Mouse (Mus musculus): ENCODE measurements around the gene Cdh22. TPM values are rescaled to one million over a fixed set of nuclear protein-coding genes. Genes with fewer than 3 reads are reported as not detected.

Cdh22 gene
- 0.67 and 0.88 TPM in 2 replicates for polyA plus RNA-seq (2015; fragmentation: Nextera tagmentation; extraction: Ambion mirVana)

- Histone ChIP-seq H3K36me3 (ENCODE audit: control insufficient read depth, insufficient read depth, low read length) (no peaks in the 10 kb centered on the region), H3K4me2 (ENCODE audit: low read depth, low read length) (peak within 1 kb of the TSS; percentile 80), H3K27ac (ENCODE audit: low read length) (no peak within 1 kb of the TSS), H3K4me1 (replicated peaks; ENCODE audit: control insufficient read depth, insufficient read depth, low read length) (peaks cover 14% of the 10 kb centered on the region), H3K4me3 (ENCODE audit: low read length) (peak within 1 kb of the TSS; percentile 53), H3K27me3 (ENCODE audit: control insufficient read depth, insufficient read depth, low read depth, low read length) (peaks cover 84% of the 10 kb centered on the region), H3K9me3 (ENCODE audit: control insufficient read depth, low read length) (no peaks in the 10 kb centered on the region), H3K9ac (ENCODE audit: low read length) (peak within 1 kb of the TSS; percentile 67)
- WGBS, result under 1% methylated on average over 24 of the region's 60 CpGs
- ATAC-seq (ENCODE audit: low read depth), result peak; percentile 83
These were observed at the start of gene Cdh22 for GRCm38 (mm10) chr2:165234613-165235291. Gene Cdh22 (minus strand): TSS chr2:165234853.

GRCm38 (mm10) chr2:165284377-165284776 lies 49.7 kb upstream of the Cdh22 start:
- Histone ChIP-seq H3K27ac (ENCODE audit: low read length) (no peak overlapping the region), H3K9me3 (ENCODE audit: control insufficient read depth, low read length) (no peaks in the 10 kb centered on the region), H3K4me1 (replicated peaks; ENCODE audit: control insufficient read depth, insufficient read depth, low read length) (peaks cover 21% of the 10 kb centered on the region), H3K9ac (ENCODE audit: low read length) (no peak overlapping the region), H3K27me3 (ENCODE audit: control insufficient read depth, insufficient read depth, low read depth, low read length) (no peaks in the 10 kb centered on the region), H3K4me3 (ENCODE audit: low read length) (no peak overlapping the region), H3K4me2 (ENCODE audit: low read depth, low read length) (no peak overlapping the region), H3K36me3 (ENCODE audit: control insufficient read depth, insufficient read depth, low read length) (peaks cover 5% of the 10 kb centered on the region; the same call in 1 of the 2 replicates)
- ATAC-seq (ENCODE audit: low read depth), result no peak
- 90% methylated on average over 7 of the region's 7 CpGs for WGBS

GRCm38 (mm10) chr2:165283644-165284043 lies 49.0 kb upstream of the Cdh22 start:
- 86% methylated on average over 3 of the region's 3 CpGs for WGBS
- peaks cover 3% of the 10 kb centered on the region; the same call in 1 of the 2 replicates for H3K36me3 ChIP-seq (ENCODE audit: control insufficient read depth, insufficient read depth, low read length)
- no peaks in the 10 kb centered on the region for H3K9me3 ChIP-seq (ENCODE audit: control insufficient read depth, low read length)
- no peak overlapping the region for H3K4me2 ChIP-seq (ENCODE audit: low read depth, low read length)
- no peak for ATAC-seq (ENCODE audit: low read depth)
- no peak overlapping the region for H3K4me3 ChIP-seq (ENCODE audit: low read length)
- H3K27me3 ChIP-seq (ENCODE audit: control insufficient read depth, insufficient read depth, low read depth, low read length), result no peaks in the 10 kb centered on the region
- H3K4me1 ChIP-seq (replicated peaks; ENCODE audit: control insufficient read depth, insufficient read depth, low read length), result peaks cover 17% of the 10 kb centered on the region
- H3K9ac ChIP-seq (ENCODE audit: low read length), result no peak overlapping the region
- H3K27ac ChIP-seq (ENCODE audit: low read length), result no peak overlapping the region

- Histone ChIP-seq H3K4me2 (ENCODE audit: low read depth, low read length) (no peak overlapping the region), H3K4me3 (ENCODE audit: low read length) (no peak overlapping the region), H3K36me3 (ENCODE audit: control insufficient read depth, insufficient read depth, low read length) (peaks cover 7% of the 10 kb centered on the region), H3K9ac (ENCODE audit: low read length) (no peak overlapping the region), H3K27me3 (ENCODE audit: control insufficient read depth, insufficient read depth, low read depth, low read length) (no peaks in the 10 kb centered on the region), H3K9me3 (ENCODE audit: control insufficient read depth, low read length) (no peaks in the 10 kb centered on the region), H3K4me1 (replicated peaks; ENCODE audit: control insufficient read depth, insufficient read depth, low read length) (peaks cover 7% of the 10 kb centered on the region), H3K27ac (ENCODE audit: low read length) (no peak overlapping the region)
- WGBS, result 59% methylated on average over 3 of the region's 6 CpGs
- ATAC-seq (ENCODE audit: low read depth), result peak; percentile 58; the same call in 1 of the 2 replicates
These were observed 47.2 kb upstream of the Cdh22 start for GRCm38 (mm10) chr2:165281779-165282311.

GRCm38 (mm10) chr2:165279351-165279750 lies 44.7 kb upstream of the Cdh22 start:
- H3K36me3 ChIP-seq (ENCODE audit: control insufficient read depth, insufficient read depth, low read length), result peaks cover 7% of the 10 kb centered on the region
- no peak for ATAC-seq (ENCODE audit: low read depth)
- 67% methylated on average over 10 of the region's 10 CpGs for WGBS
- H3K4me3 ChIP-seq (ENCODE audit: low read length), result no peak overlapping the region
- no peak overlapping the region for H3K27ac ChIP-seq (ENCODE audit: low read length)
- H3K4me2 ChIP-seq (ENCODE audit: low read depth, low read length), result no peak overlapping the region
- H3K9me3 ChIP-seq (ENCODE audit: control insufficient read depth, low read length), result no peaks in the 10 kb centered on the region
- no peak overlapping the region for H3K9ac ChIP-seq (ENCODE audit: low read length)
- H3K27me3 ChIP-seq (ENCODE audit: control insufficient read depth, insufficient read depth, low read depth, low read length), result no peaks in the 10 kb centered on the region
- 0 out of 2 replicates have a peak, but pooled peaks cover 2% of the 10 kb centered on the region for H3K4me1 ChIP-seq (replicated peaks; ENCODE audit: control insufficient read depth, insufficient read depth, low read length)

GRCm38 (mm10) chr2:165277188-165277740 lies 42.6 kb upstream of the Cdh22 start:
- H3K27me3 ChIP-seq (ENCODE audit: control insufficient read depth, insufficient read depth, low read depth, low read length), result no peaks in the 10 kb centered on the region
- H3K4me3 ChIP-seq (ENCODE audit: low read length), result no peak overlapping the region
- H3K4me2 ChIP-seq (ENCODE audit: low read depth, low read length), result no peak overlapping the region
- peaks cover 7% of the 10 kb centered on the region for H3K36me3 ChIP-seq (ENCODE audit: control insufficient read depth, insufficient read depth, low read length)
- ATAC-seq (ENCODE audit: low read depth), result no peak
- 0 out of 2 replicates have a peak, but pooled peaks cover 2% of the 10 kb centered on the region for H3K4me1 ChIP-seq (replicated peaks; ENCODE audit: control insufficient read depth, insufficient read depth, low read length)
- H3K9me3 ChIP-seq (ENCODE audit: control insufficient read depth, low read length), result no peaks in the 10 kb centered on the region
- 73% methylated on average over 5 of the region's 5 CpGs for WGBS
- H3K27ac ChIP-seq (ENCODE audit: low read length), result no peak overlapping the region
- no peak overlapping the region for H3K9ac ChIP-seq (ENCODE audit: low read length)

GRCm38 (mm10) chr2:165275824-165276223 lies 41.2 kb upstream of the Cdh22 start:
- Histone ChIP-seq H3K27me3 (ENCODE audit: control insufficient read depth, insufficient read depth, low read depth, low read length) (no peaks in the 10 kb centered on the region), H3K9ac (ENCODE audit: low read length) (no peak overlapping the region), H3K4me3 (ENCODE audit: low read length) (no peak overlapping the region), H3K27ac (ENCODE audit: low read length) (no peak overlapping the region), H3K36me3 (ENCODE audit: control insufficient read depth, insufficient read depth, low read length) (peaks cover 7% of the 10 kb centered on the region), H3K4me2 (ENCODE audit: low read depth, low read length) (no peak overlapping the region), H3K4me1 (replicated peaks; ENCODE audit: control insufficient read depth, insufficient read depth, low read length) (0 out of 2 replicates have a peak, but pooled peaks cover 2% of the 10 kb centered on the region), H3K9me3 (ENCODE audit: control insufficient read depth, low read length) (no peaks in the 10 kb centered on the region)
- peak; percentile 52 for ATAC-seq (ENCODE audit: low read depth)
- WGBS, result 20% methylated on average over 8 of the region's 8 CpGs

GRCm38 (mm10) chr2:165275124-165275640 lies 40.5 kb upstream of the Cdh22 start:
- Histone ChIP-seq H3K4me2 (ENCODE audit: low read depth, low read length) (no peak overlapping the region), H3K27me3 (ENCODE audit: control insufficient read depth, insufficient read depth, low read depth, low read length) (no peaks in the 10 kb centered on the region), H3K36me3 (ENCODE audit: control insufficient read depth, insufficient read depth, low read length) (peaks cover 4% of the 10 kb centered on the region; the same call in 1 of the 2 replicates), H3K4me1 (replicated peaks; ENCODE audit: control insufficient read depth, insufficient read depth, low read length) (0 out of 2 replicates have a peak, but pooled peaks cover 2% of the 10 kb centered on the region), H3K27ac (ENCODE audit: low read length) (no peak overlapping the region), H3K4me3 (ENCODE audit: low read length) (no peak overlapping the region), H3K9me3 (ENCODE audit: control insufficient read depth, low read length) (no peaks in the 10 kb centered on the region), H3K9ac (ENCODE audit: low read length) (no peak overlapping the region)
- 39% methylated on average over 8 of the region's 8 CpGs for WGBS
- ATAC-seq (ENCODE audit: low read depth), result peak; percentile 21

- Histone ChIP-seq H3K4me2 (ENCODE audit: low read depth, low read length) (no peak overlapping the region), H3K36me3 (ENCODE audit: control insufficient read depth, insufficient read depth, low read length) (peaks cover 4% of the 10 kb centered on the region; the same call in 1 of the 2 replicates)
- 43% methylated on average over 4 of the region's 4 CpGs for WGBS
These were observed 38.9 kb upstream of the Cdh22 start for GRCm38 (mm10) chr2:165273589-165273988.

More at GRCm38 (mm10) chr2:165273589-165273988, 38.9 kb upstream of the Cdh22 start:
- 0 out of 2 replicates have a peak, but pooled peaks cover 2% of the 10 kb centered on the region for H3K4me1 ChIP-seq (replicated peaks; ENCODE audit: control insufficient read depth, insufficient read depth, low read length)
- H3K27me3 ChIP-seq (ENCODE audit: control insufficient read depth, insufficient read depth, low read depth, low read length), result no peaks in the 10 kb centered on the region
- ATAC-seq (ENCODE audit: low read depth), result no peak
- H3K27ac ChIP-seq (ENCODE audit: low read length), result no peak overlapping the region
- no peak overlapping the region for H3K4me3 ChIP-seq (ENCODE audit: low read length)
- H3K9ac ChIP-seq (ENCODE audit: low read length), result no peak overlapping the region
- no peaks in the 10 kb centered on the region for H3K9me3 ChIP-seq (ENCODE audit: control insufficient read depth, low read length)

All from lung, embryonic 16.5 days (tissue).